Mouse (Mus musculus): ENCODE data around the gene Hivep3.

GRCm38 (mm10) chr4:120011788-120012187 is 278.2 kb downstream of the Hivep3 start:
- TF ChIP-seq CTCF (conservative IDR thresholded peaks at IDR 0.05; ENCODE audit: low read length): no peak
- TF ChIP-seq NANOG (IDR thresholded peaks at IDR 0.05; ENCODE audit: borderline replicate concordance, low read length): no peak
- no peak for TF ChIP-seq POU5F1 (IDR thresholded peaks at IDR 0.05; ENCODE audit: borderline replicate concordance, low read length)
